Mouse (Mus musculus) limb, embryonic 11.5 days (tissue): ENCODE data around the gene Gja10. TPM values are rescaled to one million over a fixed set of nuclear protein-coding genes. Genes with fewer than 3 reads are reported as not detected.

Experiments
- ATAC-seq: fragments of 200-750 bp; cut with Nextera tagmentation; 2 replicates; pipeline ENCODE4 v1.8.0; 2017; ENCODE audit warnings: low read depth; ENCODE audit not compliant: insufficient number of reproducible peaks, low FRiP score, low TSS enrichment
- DNase-seq: peaks from one replicate; pipeline ENCODE4 v3.0.0-alpha.2; 2015; ENCODE audit warnings: low spot score
- H3K27ac ChIP-seq: fragments of 300-500 bp; sonication (generic); replicated peaks from 2 replicates; pipeline ENCODE4 v1.5.1; 2014; ENCODE audit warnings: low read depth, mild to moderate bottlenecking, low read length
- H3K27me3 ChIP-seq: fragments of 300-500 bp; sonication (generic); 2 replicates; pipeline ENCODE4 v1.6.1; 2014; ENCODE audit warnings: mild to moderate bottlenecking, low read length, mixed read lengths; ENCODE audit not compliant: control insufficient read depth, insufficient read depth
- H3K36me3 ChIP-seq: fragments of 300-500 bp; sonication (generic); 2 replicates; pipeline ENCODE4 v1.6.1; 2014; ENCODE audit warnings: mild to moderate bottlenecking, low read length, moderate library complexity, mixed read lengths; ENCODE audit not compliant: control insufficient read depth, insufficient read depth
- H3K4me1 ChIP-seq: fragments of 300-500 bp; sonication (generic); 2 replicates; pipeline ENCODE4 v1.6.1; 2014; ENCODE audit warnings: low read length, mixed read lengths; ENCODE audit not compliant: control insufficient read depth, insufficient read depth
- H3K4me2 ChIP-seq: fragments of 300-500 bp; sonication (generic); 2 replicates; pipeline ENCODE4 v1.6.1; 2014; ENCODE audit warnings: low read depth, mild to moderate bottlenecking, moderate library complexity; ENCODE audit not compliant: severe bottlenecking
- H3K4me3 ChIP-seq: fragments of 300-500 bp; sonication (generic); 2 replicates; pipeline ENCODE4 v1.5.1; 2014; ENCODE audit warnings: low read depth, low read length
- H3K9ac ChIP-seq: fragments of 300-500 bp; sonication (generic); 2 replicates; pipeline ENCODE4 v1.6.1; 2014; ENCODE audit warnings: mild to moderate bottlenecking, low read length
- H3K9me3 ChIP-seq: fragments of 300-500 bp; sonication (generic); 2 replicates; pipeline ENCODE4 v1.6.1; 2016; ENCODE audit warnings: low read length; ENCODE audit not compliant: control insufficient read depth
- WGBS: fragments of 180-500 bp; shearing (Covaris S2); extraction: QIAGEN DNeasy Blood & Tissue Kit; methylation state at CpG from one replicate; pipeline ENCODE4 v1.1.7; 2014; 5-methylcytosine and 5-hydroxymethylcytosine counted together
- polyA plus RNA-seq: library from polyadenylated mRNA; unstranded; fragments of >200 nt; fragmentation: Nextera tagmentation; extraction: Ambion mirVana; gene quantifications from 2 replicates; pipeline ENCODE4 v1.2.1, GENCODE M21; 2014

Gene Gja10
- polyA plus RNA-seq, result not detected in 2 replicates

- H3K4me3 ChIP-seq, result no peak within 1 kb of the TSS
- H3K27me3 ChIP-seq, result no peaks in the 10 kb centered on the region
- ATAC-seq, result no peak
- 76% methylated on average over 3 of the region's 3 CpGs for WGBS
- no peak within 1 kb of the TSS for H3K9ac ChIP-seq
- no peak for DNase-seq
- H3K9me3 ChIP-seq, result no peaks in the 10 kb centered on the region
- no peaks in the 10 kb centered on the region for H3K36me3 ChIP-seq
- H3K27ac ChIP-seq, result no peak within 1 kb of the TSS
- H3K4me1 ChIP-seq, result no peaks in the 10 kb centered on the region
- no peak within 1 kb of the TSS for H3K4me2 ChIP-seq
Observed at GRCm38 (mm10) chr4:32602660-32603059, at the start of gene Gja10. TSS of gene Gja10 (minus strand) at chr4:32602760.

- Histone ChIP-seq H3K27me3 (no peaks in the 10 kb centered on the region), H3K4me2 (no peak overlapping the region), H3K4me3 (no peak overlapping the region), H3K4me1 (no peaks in the 10 kb centered on the region), H3K9ac (no peak overlapping the region), H3K36me3 (peaks cover 6% of the 10 kb centered on the region; the same call in 1 of the 2 replicates), H3K27ac (no peak overlapping the region), H3K9me3 (no peaks in the 10 kb centered on the region)
- ATAC-seq, result no peak
- DNase-seq, result no peak
- WGBS, result 88% methylated on average over 5 of the region's 5 CpGs
Observed at GRCm38 (mm10) chr4:32651669-32652068, 49.1 kb upstream of the Gja10 start.

GRCm38 (mm10) chr4:32621637-32622036, 19.1 kb upstream of the Gja10 start:
- H3K9me3 ChIP-seq, result no peaks in the 10 kb centered on the region
- DNase-seq, result no peak
- no peak overlapping the region for H3K27ac ChIP-seq
- H3K27me3 ChIP-seq, result no peaks in the 10 kb centered on the region
- no peak overlapping the region for H3K9ac ChIP-seq
- 0 out of 2 replicates have a peak, but pooled peaks cover 2% of the 10 kb centered on the region for H3K36me3 ChIP-seq
- no peak for ATAC-seq
- H3K4me3 ChIP-seq, result no peak overlapping the region
- peaks cover under 1% of the 10 kb centered on the region for H3K4me1 ChIP-seq
- H3K4me2 ChIP-seq, result no peak overlapping the region

GRCm38 (mm10) chr4:32615034-32615881, 12.7 kb upstream of the Gja10 start, which contains the start of gene Casp8ap2:
TSS of gene Casp8ap2 (plus strand) at chr4:32615451.
- Histone ChIP-seq H3K9ac (peak within 1 kb of the TSS; percentile 91), H3K27ac (peak within 1 kb of the TSS; percentile 84; the same call in 1 of the 2 replicates), H3K27me3 (no peaks in the 10 kb centered on the region), H3K4me2 (peak within 1 kb of the TSS; percentile 75), H3K36me3 (no peaks in the 10 kb centered on the region), H3K4me3 (peak within 1 kb of the TSS; percentile 93), H3K9me3 (no peaks in the 10 kb centered on the region), H3K4me1 (peaks cover 6% of the 10 kb centered on the region)
- peak; percentile 99 for DNase-seq
- ATAC-seq, result peak; percentile 99
- under 1% methylated on average over 67 of the region's 67 CpGs for WGBS

GRCm38 (mm10) chr4:32601135-32601534, 1.4 kb downstream of the Gja10 start:
- Histone ChIP-seq H3K4me1 (no peaks in the 10 kb centered on the region), H3K27ac (no peak overlapping the region), H3K27me3 (no peaks in the 10 kb centered on the region), H3K9me3 (no peaks in the 10 kb centered on the region), H3K9ac (no peak overlapping the region), H3K4me3 (no peak overlapping the region), H3K36me3 (no peaks in the 10 kb centered on the region), H3K4me2 (no peak overlapping the region)
- ATAC-seq (no peak), DNase-seq (peak; percentile 88)
- 29% methylated on average over 12 of the region's 12 CpGs for WGBS

GRCm38 (mm10) chr4:32588237-32588636, 14.3 kb downstream of the Gja10 start:
- H3K4me2 ChIP-seq, result no peak overlapping the region
- no peaks in the 10 kb centered on the region for H3K27me3 ChIP-seq
- no peak for DNase-seq
- no peak for ATAC-seq
- H3K4me3 ChIP-seq, result no peak overlapping the region
- no peaks in the 10 kb centered on the region for H3K4me1 ChIP-seq
- WGBS, result 88% methylated on average over 6 of the region's 6 CpGs
- no peaks in the 10 kb centered on the region for H3K36me3 ChIP-seq
- H3K27ac ChIP-seq, result no peak overlapping the region
- H3K9me3 ChIP-seq, result no peaks in the 10 kb centered on the region
- H3K9ac ChIP-seq, result no peak overlapping the region

GRCm38 (mm10) chr4:32587543-32587942, 15.0 kb downstream of the Gja10 start:
- ATAC-seq (no peak), DNase-seq (no peak)
- WGBS, result 90% methylated on average over 5 of the region's 5 CpGs

GRCm38 (mm10) chr4:32586596-32586995, 16.0 kb downstream of the Gja10 start:
- H3K27me3 ChIP-seq, result no peaks in the 10 kb centered on the region
- no peak for ATAC-seq
- H3K27ac ChIP-seq, result no peak overlapping the region
- no peaks in the 10 kb centered on the region for H3K9me3 ChIP-seq
- no peak overlapping the region for H3K4me2 ChIP-seq
- DNase-seq, result peak; percentile 75
- no peaks in the 10 kb centered on the region for H3K36me3 ChIP-seq
- no peak overlapping the region for H3K4me3 ChIP-seq
- no peaks in the 10 kb centered on the region for H3K4me1 ChIP-seq
- 12% methylated on average over 9 of the region's 9 CpGs for WGBS
- no peak overlapping the region for H3K9ac ChIP-seq

More at GRCm38 (mm10) chr4:32587543-32587942, 15.0 kb downstream of the Gja10 start:
- no peaks in the 10 kb centered on the region for H3K9me3 ChIP-seq
- H3K4me1 ChIP-seq, result no peaks in the 10 kb centered on the region
- H3K4me2 ChIP-seq, result no peak overlapping the region
- no peaks in the 10 kb centered on the region for H3K36me3 ChIP-seq
- H3K27me3 ChIP-seq, result no peaks in the 10 kb centered on the region
- no peak overlapping the region for H3K9ac ChIP-seq
- H3K27ac ChIP-seq, result no peak overlapping the region
- H3K4me3 ChIP-seq, result no peak overlapping the region
